20 mouse cellular contexts compared by ENCODE assay signal in genomic region chr13:59648598-59648997, GRCm38 (mm10). TPM values are rescaled to one million over a fixed set of nuclear protein-coding genes. Genes with fewer than 3 reads are reported as not detected.
"Had no signal": no experiment of that assay in that cellular context is flagged by ENCODE, and none has a peak within 500 bp of the region (broad histone marks: within the 10 kb centered on the region; RNA-seq: fewer than 3 reads in every experiment).

No protein-coding gene starts in this region.

- ATAC-seq: liver, postnatal 0 days; midbrain, embryonic 16.5 days had no signal

- H3K27ac ChIP-seq: left cerebral cortex, adult 2 months; limb, embryonic 12.5 days; liver, embryonic 13.5 days; lung, embryonic 15.5 days; macrophage; midbrain, embryonic 12.5 days; neural tube, embryonic 13.5 days had no signal

- DNase-seq: kidney, postnatal 10 days; liver; liver, embryonic 13.5 days; liver, postnatal 0 days; lung, postnatal 14 days; retina, postnatal 1 day; right cerebral cortex, postnatal 4 days; spleen, adult 18-20 months; thymus, adult 18-20 months; thymus, postnatal 14 days had no signal

- H3K4me3 ChIP-seq: left cerebral cortex, adult 2 months; limb, embryonic 12.5 days; liver, embryonic 13.5 days; lung, embryonic 15.5 days; midbrain, embryonic 12.5 days; neural tube, embryonic 13.5 days had no signal

RNA-seq across cellular contexts. Expression of gene 4921517D22Rik, which starts 45.3 kb away (rescaled TPM):
- total RNA-seq: layer of hippocampus, postnatal 10 days; left cerebral cortex, adult 2 months; left cerebral cortex, postnatal 25 days; megakaryocyte-erythroid progenitor cell, adult 5-6 weeks had no signal
